In genomic region chr10:37627900-37628299, GRCm38 (mm10) we compare ENCODE assay signal across 20 mouse cellular contexts.
DNase-seq lines count a peak whose midpoint lies in the region; ATAC-seq and TF ChIP-seq lines count a peak whose summit lies in the region.
"Had no signal": no experiment of that assay in that cellular context is flagged by ENCODE, and none has a peak within 500 bp of the region (broad histone marks: within the 10 kb centered on the region; RNA-seq: fewer than 3 reads in every experiment).

No protein-coding gene starts in this region.

- TF ChIP-seq POLR2A in lung, adult 2 months (IDR thresholded peaks at IDR 0.05; ENCODE audit: borderline replicate concordance, extremely low read depth, low read depth, low read length), result no peak

- ATAC-seq in lung, embryonic 14.5 days (ENCODE audit: insufficient read depth), result no peak
- ATAC-seq in embryonic facial prominence, embryonic 15.5 days (ENCODE audit: insufficient number of reproducible peaks, low FRiP score, low TSS enrichment, low read depth), result no peak
- ATAC-seq in heart, embryonic 14.5 days (ENCODE audit: insufficient number of reproducible peaks, insufficient read depth, low FRiP score, low read depth), result no peak; the same call in 1 of the 2 replicates
- ATAC-seq in liver, embryonic 11.5 days (replicated peaks; ENCODE audit: low FRiP score), result no peak
- ATAC-seq: inflammation-experienced regulatory T-cells, adult 6 months; Patski had no signal

- H3K27ac ChIP-seq in lung, embryonic 14.5 days (ENCODE audit: low read depth), result no peak overlapping the region
- H3K27ac ChIP-seq in embryonic facial prominence, embryonic 15.5 days (replicated peaks), result 0 out of 2 replicates have a peak overlapping the region, but pooled peaks have one; percentile 39
- H3K27ac ChIP-seq in heart, embryonic 14.5 days (replicated peaks in 1 of 2; ENCODE audit: control insufficient read depth in 1 of 2, insufficient read depth in 1 of 2, low read depth in 2 of 2, low read length in 2 of 2), result peak overlapping the region; percentile 3 to 5; a peak in 1 of 4 replicates
- no peak overlapping the region for H3K27ac ChIP-seq in liver, embryonic 11.5 days (ENCODE audit: low read depth, low read length)
- H3K27ac ChIP-seq: embryonic facial prominence, embryonic 12.5 days; forebrain, embryonic 10.5 days; lung, embryonic 15.5 days had no signal

- no peak overlapping the region for H3K9ac ChIP-seq in lung, embryonic 14.5 days
- H3K9ac ChIP-seq in embryonic facial prominence, embryonic 15.5 days, result no peak overlapping the region
- no peak overlapping the region for H3K9ac ChIP-seq in heart, embryonic 14.5 days (ENCODE audit: low read length)
- H3K9ac ChIP-seq in liver, embryonic 11.5 days (ENCODE audit: low read depth, low read length), result no peak overlapping the region
- H3K9ac ChIP-seq: embryonic facial prominence, embryonic 12.5 days; lung, embryonic 15.5 days had no signal

- H3K4me2 ChIP-seq in lung, embryonic 14.5 days, result no peak overlapping the region
- no peak overlapping the region for H3K4me2 ChIP-seq in embryonic facial prominence, embryonic 15.5 days (replicated peaks)
- H3K4me2 ChIP-seq in heart, embryonic 14.5 days (ENCODE audit: low read length), result no peak overlapping the region
- no peak overlapping the region for H3K4me2 ChIP-seq in liver, embryonic 11.5 days
- H3K4me2 ChIP-seq: embryonic facial prominence, embryonic 12.5 days; lung, embryonic 15.5 days had no signal

- no peak overlapping the region for H3K4me3 ChIP-seq in lung, embryonic 14.5 days (ENCODE audit: low read depth, low read length)
- no peak overlapping the region for H3K4me3 ChIP-seq in lung, adult 2 months (replicated peaks; ENCODE audit: extremely low read depth, low read depth, low read length)
- no peak overlapping the region for H3K4me3 ChIP-seq in embryonic facial prominence, embryonic 15.5 days (replicated peaks)
- no peak overlapping the region for H3K4me3 ChIP-seq in heart, embryonic 14.5 days (ENCODE audit: control insufficient read depth in 1 of 2, insufficient read depth in 1 of 2, low read depth in 1 of 2, low read length in 2 of 2)
- H3K4me3 ChIP-seq in liver, embryonic 11.5 days (ENCODE audit: low read depth, low read length), result no peak overlapping the region
- H3K4me3 ChIP-seq: embryonic facial prominence, embryonic 12.5 days; forebrain, embryonic 10.5 days; lung, embryonic 15.5 days had no signal

- peak; percentile 9 for DNase-seq in gastrocnemius, postnatal 25 days
- DNase-seq in gastrocnemius, postnatal 10 days, result no peak
- peak; percentile 41 for DNase-seq in lung, embryonic 14.5 days
- DNase-seq in lung, adult 2 months, result no peak
- DNase-seq in liver, embryonic 11.5 days (ENCODE audit: low spot score), result no peak
- no peak for DNase-seq in spleen, postnatal 36 days (ENCODE audit: low spot score in 2 of 2)
- DNase-seq: adrenal gland, postnatal 25 days; cerebellum, adult 2 months; kidney, adult 9 months; kidney, postnatal 4 days; liver; right cerebral cortex, postnatal 4 days; thymus, postnatal 36 days had no signal

- no peaks in the 10 kb centered on the region for H3K4me1 ChIP-seq in lung, embryonic 14.5 days (ENCODE audit: insufficient read depth)
- no peaks in the 10 kb centered on the region for H3K4me1 ChIP-seq in lung, adult 2 months (ENCODE audit: control insufficient read depth, insufficient read depth, low read length)
- peaks cover 5% of the 10 kb centered on the region; the same call in 1 of the 2 replicates for H3K4me1 ChIP-seq in embryonic facial prominence, embryonic 15.5 days
- no peaks in the 10 kb centered on the region for H3K4me1 ChIP-seq in heart, embryonic 14.5 days (ENCODE audit: control insufficient read depth in 2 of 2, insufficient read depth in 2 of 2, low read length in 2 of 2)
- no peaks in the 10 kb centered on the region for H3K4me1 ChIP-seq in liver, embryonic 11.5 days (replicated peaks; ENCODE audit: control insufficient read depth, insufficient read depth, low read length)
- H3K4me1 ChIP-seq: embryonic facial prominence, embryonic 12.5 days; lung, embryonic 15.5 days had no signal

- H3K27me3 ChIP-seq in lung, embryonic 14.5 days (ENCODE audit: insufficient read depth, low read length), result no peaks in the 10 kb centered on the region
- no peaks in the 10 kb centered on the region for H3K27me3 ChIP-seq in embryonic facial prominence, embryonic 15.5 days
- H3K27me3 ChIP-seq in heart, embryonic 14.5 days (ENCODE audit: control insufficient read depth, insufficient read depth, low read length), result peaks cover 42% of the 10 kb centered on the region
- H3K27me3 ChIP-seq in liver, embryonic 11.5 days (replicated peaks; ENCODE audit: control insufficient read depth, insufficient read depth, low read length), result no peaks in the 10 kb centered on the region
- H3K27me3 ChIP-seq: embryonic facial prominence, embryonic 12.5 days; lung, embryonic 15.5 days; Patski had no signal

- 67% methylated on average over 3 of the region's 3 CpGs for WGBS in lung, embryonic 14.5 days
- 58% methylated on average over 3 of the region's 3 CpGs for WGBS in lung, adult 2 months
- 79% methylated on average over 3 of the region's 3 CpGs for WGBS in embryonic facial prominence, embryonic 15.5 days
- WGBS in heart, embryonic 14.5 days, result 64% methylated on average over 3 of the region's 3 CpGs
- 83% methylated on average over 3 of the region's 3 CpGs for WGBS in liver, embryonic 11.5 days

- no peaks in the 10 kb centered on the region for H3K36me3 ChIP-seq in lung, embryonic 14.5 days (ENCODE audit: insufficient read depth)
- H3K36me3 ChIP-seq in embryonic facial prominence, embryonic 15.5 days, result no peaks in the 10 kb centered on the region
- no peaks in the 10 kb centered on the region for H3K36me3 ChIP-seq in heart, embryonic 14.5 days (ENCODE audit: control insufficient read depth, insufficient read depth, low read length)
- H3K36me3 ChIP-seq in liver, embryonic 11.5 days (ENCODE audit: control insufficient read depth, insufficient read depth, low read length), result no peaks in the 10 kb centered on the region
- H3K36me3 ChIP-seq: embryonic facial prominence, embryonic 12.5 days; forebrain, embryonic 10.5 days; lung, embryonic 15.5 days had no signal

- H3K9me3 ChIP-seq in lung, embryonic 14.5 days (ENCODE audit: low read depth, low read length), result no peaks in the 10 kb centered on the region
- no peaks in the 10 kb centered on the region for H3K9me3 ChIP-seq in embryonic facial prominence, embryonic 15.5 days (replicated peaks)
- H3K9me3 ChIP-seq in heart, embryonic 14.5 days (ENCODE audit: control insufficient read depth, low read length), result no peaks in the 10 kb centered on the region
- no peaks in the 10 kb centered on the region for H3K9me3 ChIP-seq in liver, embryonic 11.5 days (ENCODE audit: control insufficient read depth, low read length)
- H3K9me3 ChIP-seq: embryonic facial prominence, embryonic 12.5 days; forebrain, embryonic 10.5 days; lung, embryonic 15.5 days had no signal

- no peak for TF ChIP-seq CTCF in lung, embryonic 14.5 days (IDR thresholded peaks at IDR 0.05; ENCODE audit: low read depth)
- TF ChIP-seq CTCF in lung, adult 2 months (IDR thresholded peaks at IDR 0.05; ENCODE audit: insufficient read depth, low read length), result no peak

Comparison
In these comparisons a context has a peak if more than half of its experiments do, and no peak if none do; other contexts are left out.
1. DNase-seq: peak in gastrocnemius, postnatal 25 days (single experiment) and lung, embryonic 14.5 days (single experiment); none in gastrocnemius, postnatal 10 days (single experiment), lung, adult 2 months (single experiment), liver, embryonic 11.5 days (single experiment) and spleen, postnatal 36 days (0 of 2).
2. H3K27ac ChIP-seq: peak in embryonic facial prominence, embryonic 15.5 days (single experiment) and heart, embryonic 14.5 days (2 of 2); none in lung, embryonic 14.5 days (single experiment) and liver, embryonic 11.5 days (single experiment).